Mouse (Mus musculus): ENCODE data around the gene Dkkl1.

The Dkkl1 gene

DNA sequence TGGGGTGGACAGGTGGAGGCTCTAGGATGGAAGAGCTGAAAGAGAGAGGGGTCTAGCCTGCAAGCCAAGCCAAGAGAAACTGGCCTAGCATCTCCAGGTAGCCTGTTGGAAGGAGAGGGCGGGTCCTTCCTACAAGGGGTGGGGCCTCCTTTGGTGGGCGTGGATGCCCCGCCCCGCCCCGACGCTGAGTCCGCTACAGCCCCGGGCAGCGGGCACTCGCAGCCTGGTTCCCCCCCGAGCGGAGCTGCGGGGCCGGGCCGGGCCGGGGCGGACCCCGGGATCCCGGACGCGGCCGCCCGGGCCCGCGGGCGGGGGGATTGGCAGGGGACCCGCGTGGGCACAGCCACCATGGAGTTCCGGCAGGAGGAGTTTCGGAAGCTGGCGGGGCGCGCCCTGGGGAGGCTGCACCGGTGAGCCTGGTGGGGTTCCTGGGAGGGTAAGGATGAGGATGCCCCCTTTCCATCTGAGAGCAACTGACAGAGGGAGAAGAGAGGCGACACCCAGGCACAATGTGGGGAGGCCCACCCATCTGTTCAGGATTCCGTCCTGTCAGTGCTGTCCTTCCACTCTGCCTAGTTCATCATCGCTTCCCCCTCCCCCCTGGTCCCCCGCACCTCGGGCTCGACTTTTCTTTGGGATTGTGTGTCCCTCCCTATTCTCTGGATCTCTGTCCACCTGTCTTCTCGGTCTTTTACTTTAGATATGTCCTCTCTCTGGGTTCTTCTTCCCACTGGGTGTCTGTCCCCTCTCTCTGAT lies 48.0 kb downstream of the Dkkl1 start, which contains the start of gene Slc17a7:
TSS of gene Slc17a7 (plus strand) at position 215 of the 756 bp plus-strand sequence.
- DNase-seq: peak; percentile 48

DNA sequence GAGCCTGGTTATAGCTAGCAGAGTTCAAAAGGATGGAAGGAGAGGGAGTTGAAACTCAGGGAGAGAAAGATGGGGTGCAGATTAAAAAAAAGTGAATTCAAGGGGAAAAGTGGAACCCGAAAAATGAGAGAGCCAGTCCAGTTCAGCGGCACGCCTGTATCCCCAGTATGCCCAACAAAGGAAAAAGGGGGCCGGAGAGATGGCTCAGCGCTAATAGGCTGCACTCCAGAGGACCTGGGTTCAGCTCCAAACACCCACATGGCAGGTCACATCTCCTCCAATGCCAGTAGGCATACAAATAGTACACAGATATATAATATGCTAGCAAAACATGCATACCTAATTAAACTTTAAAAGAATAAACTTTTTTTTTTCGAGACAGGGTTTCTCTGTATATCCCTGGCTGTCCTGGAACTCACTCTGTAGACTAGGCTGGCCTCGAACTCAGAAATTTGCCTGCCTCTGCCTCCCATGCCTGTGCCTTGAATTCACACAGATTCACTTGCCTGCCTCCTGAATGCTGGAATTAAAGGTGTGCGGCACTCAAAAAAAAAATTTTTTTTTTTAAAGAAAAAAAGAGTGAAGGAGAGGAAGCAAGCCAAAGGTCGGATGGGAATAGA lies 48.8 kb downstream of the Dkkl1 start:
- DNase-seq: no peak

DNA sequence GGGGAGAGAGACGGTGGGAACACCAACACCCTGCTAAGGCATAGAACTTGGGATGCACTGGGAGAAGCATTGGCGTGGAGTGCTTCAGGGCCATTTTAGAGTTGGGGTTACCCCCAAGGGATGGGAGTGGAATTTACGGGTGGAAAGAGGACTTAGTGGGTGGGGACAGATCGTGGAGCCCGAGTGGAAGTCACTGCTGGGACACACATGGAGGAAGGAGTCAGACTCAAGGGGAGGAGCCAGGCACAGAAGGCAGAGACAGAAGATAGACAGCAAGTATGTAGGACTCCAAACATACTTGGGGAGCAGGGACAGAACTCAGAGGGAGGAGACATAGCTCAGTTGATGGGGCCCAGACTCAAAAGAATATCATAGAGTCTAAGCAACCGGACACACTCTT lies 49.4 kb downstream of the Dkkl1 start:
- no peak for DNase-seq

DNA sequence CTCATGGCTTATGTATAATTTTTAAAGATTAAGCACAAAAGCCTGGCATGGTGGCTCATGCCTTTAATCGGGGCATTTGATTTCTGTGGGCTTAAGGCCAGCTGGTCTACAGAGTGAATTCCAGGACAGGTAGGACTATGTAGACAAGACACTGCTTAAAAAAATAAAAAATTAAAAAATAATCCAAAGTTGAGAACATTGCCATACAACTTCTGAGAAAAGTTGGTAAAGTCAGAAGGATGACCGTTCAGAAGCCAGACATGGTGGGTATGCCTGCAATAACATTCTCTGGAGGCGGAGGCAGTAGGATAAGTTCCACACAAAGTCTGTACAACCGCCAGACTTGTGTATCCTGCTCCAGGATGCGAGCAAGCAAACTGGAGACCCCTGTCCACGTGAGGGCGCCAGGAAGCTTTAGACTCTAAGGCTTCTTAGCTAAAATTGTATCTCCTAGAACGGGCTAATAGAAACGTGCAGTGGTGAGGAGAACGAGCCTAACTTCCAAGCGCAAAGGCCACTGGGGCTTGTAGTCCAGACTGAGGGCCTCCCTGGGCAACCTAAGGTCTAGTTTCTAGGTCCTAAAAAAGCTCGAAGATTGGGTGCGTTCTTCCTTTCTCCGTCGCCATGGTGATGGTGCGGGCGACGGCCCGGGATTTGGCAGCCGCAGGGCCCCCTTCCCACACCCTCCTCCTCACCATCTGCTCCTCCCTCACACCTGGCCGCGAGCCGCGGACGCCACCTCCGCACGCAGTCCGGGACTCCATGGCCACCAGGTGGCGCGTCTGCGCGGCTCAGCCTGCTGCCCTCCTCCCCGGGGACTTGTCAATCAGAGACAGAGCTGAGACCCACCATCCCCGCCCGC lies 50.1 kb downstream of the Dkkl1 start:
- DNase-seq: peak; percentile 97

DNA sequence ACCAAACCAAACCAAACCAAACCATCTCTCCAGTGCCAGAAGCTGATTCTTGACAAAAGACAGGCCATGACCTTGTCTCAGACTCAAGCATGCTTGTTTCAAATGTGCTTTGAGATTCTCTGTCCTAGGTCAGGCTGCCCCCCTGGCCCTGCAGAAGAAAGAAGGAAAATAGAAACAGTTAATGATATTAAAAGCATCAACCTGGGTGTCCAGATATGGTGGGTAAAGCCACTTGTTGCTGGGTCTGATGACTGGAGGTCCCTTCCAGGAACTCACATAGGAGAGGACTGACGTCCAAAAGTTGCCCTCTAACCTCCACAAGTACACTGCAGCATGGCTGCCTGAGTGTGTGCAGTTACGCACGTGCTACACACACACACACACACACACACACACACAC lies 51.1 kb downstream of the Dkkl1 start:
- DNase-seq: no peak

DNA sequence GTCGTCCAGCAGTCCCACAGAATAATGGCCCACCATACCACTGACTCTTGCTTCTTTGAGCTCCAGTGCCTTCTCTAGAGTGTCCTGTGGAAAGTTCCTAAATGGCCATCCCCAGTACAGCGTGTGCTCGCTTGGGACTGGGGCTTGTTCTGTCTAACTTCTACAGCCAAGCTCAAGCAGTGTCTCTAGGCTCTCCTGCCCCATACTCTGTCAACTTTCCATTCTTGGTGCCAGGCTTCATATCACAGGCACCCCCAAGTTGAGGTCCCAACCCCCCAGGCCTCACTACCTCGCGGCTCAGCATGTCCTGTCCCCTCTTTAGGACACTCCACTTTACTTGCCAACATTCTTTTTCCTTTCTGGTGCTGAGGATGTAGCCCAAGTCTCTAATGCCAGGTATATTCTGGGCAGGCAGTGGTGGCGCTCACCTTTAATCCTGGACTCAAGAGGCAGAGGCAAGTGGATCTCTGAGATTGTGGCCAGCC lies 51.6 kb downstream of the Dkkl1 start:
- no peak for DNase-seq

DNA sequence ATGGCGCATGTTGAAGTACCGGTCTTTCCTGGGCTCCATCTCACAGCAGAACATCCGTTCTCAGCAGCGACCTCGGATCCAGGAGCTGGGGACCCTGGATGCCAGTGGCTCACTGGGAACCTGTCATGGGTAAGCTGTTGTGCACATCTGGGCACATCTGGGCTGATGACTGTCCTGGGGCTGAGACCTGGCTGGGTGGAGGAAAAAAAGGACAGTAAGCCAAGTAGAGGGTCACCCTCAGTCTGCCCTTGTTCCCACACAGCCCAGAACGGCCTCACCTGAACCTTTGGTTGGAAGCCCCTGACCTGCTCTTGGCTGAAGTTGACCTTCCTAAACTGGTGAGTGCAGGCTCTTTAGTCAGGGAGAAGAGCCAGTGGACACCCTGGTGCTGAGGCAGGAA lies 53.0 kb downstream of the Dkkl1 start:
- no peak for DNase-seq

All from right cerebral cortex, postnatal 4 days (tissue).